Mouse (Mus musculus) liver, postnatal 0 days (tissue): ENCODE results near the gene Bag6. TPM values are rescaled to one million over a fixed set of nuclear protein-coding genes. Genes with fewer than 3 reads are reported as not detected.
A peak's percentile ranks its signal among the peaks of the same experiment; 100 is the strongest.

ENCODE experiments used
- ATAC-seq: fragments of 200-750 bp; cut with Nextera tagmentation; 2 replicates; pipeline ENCODE4 v1.8.0; 2017; ENCODE audit warnings: mild to moderate bottlenecking, moderate library complexity
- DNase-seq: peaks from one replicate; pipeline ENCODE4 v3.0.0-alpha.2; 2016
- H3K27ac ChIP-seq: fragments of 300-500 bp; sonication (generic); 2 replicates; pipeline ENCODE4 v1.5.1; 2014; ENCODE audit warnings: antibody characterized with exemption, moderate library complexity, mild to moderate bottlenecking, low read depth
- H3K27me3 ChIP-seq: fragments of 300-500 bp; sonication (generic); 2 replicates; pipeline ENCODE4 v1.6.1; 2014; ENCODE audit warnings: low read length, control low read depth, mixed read lengths; ENCODE audit not compliant: insufficient read depth
- H3K36me3 ChIP-seq: fragments of 300-500 bp; sonication (generic); replicated peaks from 2 replicates; pipeline ENCODE4 v1.6.1; 2014; ENCODE audit warnings: mild to moderate bottlenecking, control low read depth, low read length, moderate library complexity, mixed read lengths; ENCODE audit not compliant: insufficient read depth
- H3K4me1 ChIP-seq: fragments of 300-500 bp; sonication (generic); 2 replicates; pipeline ENCODE4 v1.6.1; 2014; ENCODE audit warnings: antibody characterized with exemption, mild to moderate bottlenecking, control low read depth; ENCODE audit not compliant: insufficient read depth
- H3K4me2 ChIP-seq: fragments of 300-500 bp; sonication (generic); 2 replicates; pipeline ENCODE4 v1.6.1; 2014; ENCODE audit warnings: low read depth, mild to moderate bottlenecking, low read length, moderate library complexity, mixed read lengths
- H3K4me3 ChIP-seq: fragments of 300-500 bp; sonication (generic); 2 replicates; pipeline ENCODE4 v1.5.1; 2014; ENCODE audit warnings: low read depth, low read length
- H3K9ac ChIP-seq: fragments of 300-500 bp; sonication (generic); replicated peaks from 2 replicates; pipeline ENCODE4 v1.6.1; 2014; ENCODE audit warnings: mild to moderate bottlenecking, moderate library complexity
- H3K9me3 ChIP-seq: fragments of 300-500 bp; sonication (generic); 2 replicates; pipeline ENCODE4 v1.6.1; 2016; ENCODE audit warnings: mild to moderate bottlenecking, control low read depth, low read length, mixed read lengths
- CTCF ChIP-seq: sonication (generic); IDR thresholded peaks from 2 replicates; pipeline ENCODE4 v1.5.1; 2016; ENCODE audit warnings: antibody characterized with exemption, low read depth
- EP300 ChIP-seq: IDR thresholded peaks from 2 replicates; pipeline ENCODE4 v1.6.1; 2016; ENCODE audit warnings: antibody characterized with exemption, low read depth, mild to moderate bottlenecking
- WGBS: fragments of 180-500 bp; shearing (Covaris S2); extraction: QIAGEN DNeasy Blood & Tissue Kit; methylation state at CpG from one replicate; pipeline ENCODE4 v1.1.7; 2014; ENCODE audit not compliant: insufficient replicate concordance; 5-methylcytosine and 5-hydroxymethylcytosine counted together
- polyA plus RNA-seq: library from polyadenylated mRNA; unstranded; fragments of >200 nt; fragmentation: Nextera tagmentation; extraction: Ambion mirVana; gene quantifications from 2 replicates; pipeline ENCODE4 v1.2.1, GENCODE M21; 2015

Gene Bag6
- polyA plus RNA-seq, 1 experiment from 2014 or later: 19.7 TPM

- Histone ChIP-seq H3K27ac (no peak overlapping the region), H3K4me2 (no peak overlapping the region), H3K4me1 (0 out of 2 replicates have a peak, but pooled peaks cover 4% of the 10 kb centered on the region), H3K36me3 (no peaks in the 10 kb centered on the region), H3K9me3 (no peaks in the 10 kb centered on the region), H3K9ac (no peak overlapping the region), H3K4me3 (no peak overlapping the region), H3K27me3 (no peaks in the 10 kb centered on the region)
- peak; percentile 83 for DNase-seq
- TF ChIP-seq EP300 (no peak), CTCF (peak; percentile 97)
- ATAC-seq: peak; percentile 73
- 14% methylated on average over 5 of the region's 5 CpGs for WGBS
Observed at GRCm38 (mm10) chr17:35178528-35178927, 43.5 kb downstream of the Bag6 start.

- DNase-seq (no peak), ATAC-seq (no peak)
- Histone ChIP-seq H3K9me3 (no peaks in the 10 kb centered on the region), H3K9ac (no peak overlapping the region), H3K4me2 (no peak overlapping the region), H3K36me3 (no peaks in the 10 kb centered on the region), H3K27ac (no peak overlapping the region), H3K27me3 (no peaks in the 10 kb centered on the region), H3K4me1 (0 out of 2 replicates have a peak, but pooled peaks cover 4% of the 10 kb centered on the region), H3K4me3 (no peak overlapping the region)
- no peak for TF ChIP-seq EP300
- no peak for TF ChIP-seq CTCF
- 74% methylated on average over 5 of the region's 5 CpGs for WGBS
Observed at GRCm38 (mm10) chr17:35180093-35180492, 45.1 kb downstream of the Bag6 start.

DNA sequence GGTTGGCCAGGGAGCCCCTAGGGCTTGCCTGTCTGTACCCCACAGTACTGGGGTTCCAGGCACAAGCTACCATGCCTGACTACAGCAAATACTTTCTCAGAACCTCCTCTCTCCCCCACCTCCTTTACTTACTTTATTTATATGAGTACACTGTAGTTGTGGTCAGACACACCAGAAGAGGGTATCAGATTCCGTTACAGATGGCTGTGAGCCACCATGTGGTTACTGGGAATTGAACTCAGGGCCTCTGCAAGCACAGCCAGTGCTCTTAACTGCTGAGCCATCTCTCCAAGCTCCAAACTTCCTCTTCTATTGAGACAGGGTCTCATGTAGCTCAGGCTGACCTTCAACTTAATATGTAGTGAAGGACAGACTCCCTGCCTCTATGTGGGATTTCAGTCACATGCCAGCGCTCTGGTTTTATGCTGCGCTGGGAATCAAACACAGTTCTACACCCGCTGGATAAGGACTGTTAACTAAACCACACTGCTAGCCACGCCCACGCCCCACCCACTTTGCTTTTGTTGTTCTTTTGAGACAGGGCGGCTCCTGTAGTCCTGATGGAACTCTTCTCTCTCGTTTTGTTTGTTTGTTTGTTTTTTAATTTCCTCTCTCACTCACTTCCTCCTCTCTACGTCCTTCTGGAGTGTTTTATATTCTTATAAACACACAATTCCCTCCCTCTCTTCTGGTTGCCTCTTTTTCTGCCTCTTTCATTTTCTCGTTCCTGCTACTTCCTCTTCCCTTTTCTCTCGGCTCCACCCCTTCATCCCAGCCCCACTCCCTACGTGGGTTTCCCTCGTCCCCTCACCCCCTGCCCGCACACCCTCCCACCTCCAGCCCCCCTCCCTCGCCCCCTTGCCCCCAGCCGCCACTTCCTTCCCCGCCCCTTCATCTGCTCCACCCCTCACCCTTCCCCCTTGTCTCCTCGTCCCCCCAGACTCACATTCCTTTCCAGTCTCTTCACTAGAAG, 50.9 kb downstream of the Bag6 start:
- Histone ChIP-seq H3K27ac (peak overlapping the region; percentile 80), H3K9me3 (no peaks in the 10 kb centered on the region), H3K9ac (peak overlapping the region; percentile 36), H3K4me1 (peaks cover 8% of the 10 kb centered on the region), H3K27me3 (no peaks in the 10 kb centered on the region), H3K4me2 (peak overlapping the region; percentile 75), H3K36me3 (no peaks in the 10 kb centered on the region), H3K4me3 (peak overlapping the region; percentile 52)
- no peak for TF ChIP-seq CTCF
- TF ChIP-seq EP300: no peak
- DNase-seq (peak; percentile 86), ATAC-seq (peak; percentile 44; the same call in 1 of the 2 replicates)
- WGBS: 2% methylated on average over 18 of the region's 18 CpGs

- DNase-seq (no peak), ATAC-seq (peak; percentile 23; the same call in 1 of the 2 replicates)
- Histone ChIP-seq H3K4me2 (peak overlapping the region; percentile 75), H3K27me3 (no peaks in the 10 kb centered on the region), H3K9ac (peak overlapping the region; percentile 2; the same call in 1 of the 2 replicates), H3K9me3 (no peaks in the 10 kb centered on the region), H3K4me1 (peaks cover 12% of the 10 kb centered on the region), H3K36me3 (no peaks in the 10 kb centered on the region), H3K27ac (peak overlapping the region; percentile 80), H3K4me3 (peak overlapping the region; percentile 52)
- TF ChIP-seq EP300: no peak
- no peak for TF ChIP-seq CTCF
- 1% methylated on average over 4 of the region's 4 CpGs for WGBS
Observed at GRCm38 (mm10) chr17:35186681-35187080, 51.7 kb downstream of the Bag6 start.

GRCm38 (mm10) chr17:35187345-35187744, 52.4 kb downstream of the Bag6 start:
- Histone ChIP-seq H3K9ac (no peak overlapping the region), H3K36me3 (no peaks in the 10 kb centered on the region), H3K4me1 (peaks cover 14% of the 10 kb centered on the region), H3K9me3 (no peaks in the 10 kb centered on the region), H3K4me3 (peak overlapping the region; percentile 52; the same call in 1 of the 2 replicates), H3K27me3 (no peaks in the 10 kb centered on the region), H3K27ac (peak overlapping the region; percentile 91), H3K4me2 (peak overlapping the region; percentile 75; the same call in 1 of the 2 replicates)
- ATAC-seq (no peak), DNase-seq (no peak)
- no peak for TF ChIP-seq CTCF
- TF ChIP-seq EP300: no peak
- WGBS: 58% methylated on average over 4 of the region's 4 CpGs

DNA sequence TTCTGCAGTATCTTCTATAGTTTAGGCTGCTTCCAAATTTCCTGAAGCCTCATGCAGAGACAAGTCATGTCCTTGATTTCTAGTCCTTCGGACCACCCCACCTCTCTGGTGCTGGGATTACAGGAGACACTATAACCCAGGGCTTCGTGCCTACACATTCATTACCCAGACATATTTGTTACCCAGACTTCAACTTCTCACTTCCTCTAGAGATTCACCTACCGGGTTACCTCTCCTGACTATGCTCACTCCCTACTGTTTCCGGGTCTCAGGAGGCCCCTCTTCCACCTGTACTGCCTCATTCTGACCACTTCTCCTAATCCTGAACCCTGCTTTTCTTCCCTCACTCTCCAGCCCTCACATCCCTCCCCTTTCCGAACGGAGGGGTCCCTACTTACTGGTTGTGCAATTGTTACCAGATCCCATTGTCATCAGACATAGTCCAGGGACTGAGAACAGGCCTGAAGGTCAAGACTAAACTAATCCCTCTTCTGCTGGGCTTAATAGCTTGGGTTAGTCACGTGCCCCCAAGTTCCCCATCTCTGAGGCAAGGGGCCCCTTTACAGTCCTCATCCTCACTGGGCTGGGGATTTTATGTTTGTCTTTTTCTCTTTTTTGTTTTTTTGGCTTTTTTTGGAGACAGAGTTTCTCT, 53.1 kb downstream of the Bag6 start, which contains the start of gene Lst1:
TSS of gene Lst1 (minus strand) at position 481 of the 652 bp plus-strand sequence.
- Histone ChIP-seq H3K4me3 (peak within 1 kb of the TSS; percentile 52; the same call in 1 of the 2 replicates), H3K9me3 (no peaks in the 10 kb centered on the region), H3K27ac (peak within 1 kb of the TSS; percentile 91), H3K4me2 (peak within 1 kb of the TSS; percentile 75), H3K4me1 (peaks cover 16% of the 10 kb centered on the region), H3K9ac (no peak within 1 kb of the TSS), H3K27me3 (no peaks in the 10 kb centered on the region), H3K36me3 (no peaks in the 10 kb centered on the region)
- DNase-seq (no peak), ATAC-seq (peak; percentile 35; the same call in 1 of the 2 replicates)
- TF ChIP-seq EP300 (no peak), CTCF (no peak)
- WGBS: 41% methylated on average over 7 of the region's 7 CpGs
